Mouse (Mus musculus): ENCODE measurements around the gene Syt2.

DNA sequence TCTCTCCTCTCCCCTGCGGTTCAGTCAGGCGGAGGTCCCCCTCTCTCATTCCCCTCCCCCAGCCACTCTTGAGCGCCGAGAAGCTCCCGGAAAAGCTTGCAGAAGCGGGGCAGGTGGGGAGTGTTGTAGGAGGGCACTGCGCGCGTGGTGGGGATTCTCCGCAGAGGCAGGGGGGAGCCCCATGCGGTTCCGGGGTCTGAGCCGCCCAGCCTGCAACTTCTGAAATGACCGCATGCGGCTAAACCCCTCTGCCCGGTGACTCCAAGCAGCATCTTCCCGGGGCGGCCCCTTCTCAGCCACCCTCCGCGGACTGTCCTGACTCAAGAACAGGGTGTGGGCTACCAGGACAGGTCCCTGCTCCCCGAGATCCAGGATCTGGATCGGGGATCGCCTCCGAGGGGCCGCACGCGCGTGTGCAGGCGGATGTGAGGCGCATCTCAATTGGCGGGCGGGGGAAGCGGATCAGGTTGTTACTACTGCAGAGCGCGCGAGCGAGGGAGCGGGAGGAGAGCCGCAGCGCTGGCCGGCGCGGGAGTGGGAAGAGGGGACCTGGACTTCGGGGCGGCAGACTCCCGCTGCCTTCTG lies 62.4 kb downstream of the Syt2 start:
- TF ChIP-seq CTCF (IDR thresholded peaks at IDR 0.05; ENCODE audit: insufficient read depth, low read length) (no peak), POLR2A (IDR thresholded peaks at IDR 0.05; ENCODE audit: borderline replicate concordance, extremely low read depth, low read depth, low read length) (no peak)
